Mouse (Mus musculus): ENCODE measurements around the gene Yy1.

The Yy1 gene

DNA sequence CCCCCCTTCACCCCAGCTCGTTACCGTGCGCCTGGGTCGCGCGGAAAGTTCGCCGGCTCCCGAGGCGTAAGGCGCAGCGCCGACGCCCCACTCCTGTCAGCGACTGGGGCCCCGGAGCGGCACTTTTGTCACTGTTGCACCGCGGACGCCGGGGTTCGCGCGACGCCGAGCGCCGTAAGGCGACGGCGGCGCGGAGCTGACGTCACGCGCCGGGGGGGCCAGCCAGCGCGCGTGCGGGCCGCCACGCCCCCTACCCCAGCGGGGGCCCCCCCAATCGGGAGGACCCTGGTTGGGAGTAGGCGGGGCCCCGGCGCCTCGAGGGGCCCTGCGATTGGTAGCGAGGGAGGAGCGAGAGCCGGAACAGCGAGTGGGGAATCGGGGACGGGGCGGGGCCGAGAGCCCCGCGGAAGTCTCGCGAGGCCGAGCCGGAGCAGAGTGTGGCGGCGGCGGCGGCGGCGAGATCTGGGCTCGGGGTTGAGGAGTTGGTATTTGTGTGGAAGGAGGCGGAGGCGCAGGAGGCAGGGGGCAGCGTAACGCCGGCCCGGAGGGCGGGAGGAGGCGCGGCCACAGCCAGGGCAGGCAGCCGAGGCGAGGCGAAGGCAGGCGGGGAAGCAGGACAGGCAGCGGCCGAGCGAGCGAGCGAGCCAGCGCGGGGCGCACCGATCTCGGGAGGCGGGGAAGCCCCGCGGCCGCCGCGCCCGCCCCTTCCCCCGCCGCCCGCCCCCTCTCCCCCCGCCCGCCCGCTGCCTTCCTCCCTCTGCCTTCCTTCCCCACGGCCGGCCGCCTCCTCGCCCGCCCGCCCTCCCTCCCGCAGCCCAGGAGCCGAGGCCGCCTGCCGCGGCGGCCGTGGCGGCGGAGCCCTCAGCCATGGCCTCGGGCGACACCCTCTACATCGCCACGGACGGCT lies at the start of gene Yy1:
TSS of gene Yy1 (plus strand) at position 428 of the 907 bp plus-strand sequence.
- DNase-seq = peak; percentile 96

DNA sequence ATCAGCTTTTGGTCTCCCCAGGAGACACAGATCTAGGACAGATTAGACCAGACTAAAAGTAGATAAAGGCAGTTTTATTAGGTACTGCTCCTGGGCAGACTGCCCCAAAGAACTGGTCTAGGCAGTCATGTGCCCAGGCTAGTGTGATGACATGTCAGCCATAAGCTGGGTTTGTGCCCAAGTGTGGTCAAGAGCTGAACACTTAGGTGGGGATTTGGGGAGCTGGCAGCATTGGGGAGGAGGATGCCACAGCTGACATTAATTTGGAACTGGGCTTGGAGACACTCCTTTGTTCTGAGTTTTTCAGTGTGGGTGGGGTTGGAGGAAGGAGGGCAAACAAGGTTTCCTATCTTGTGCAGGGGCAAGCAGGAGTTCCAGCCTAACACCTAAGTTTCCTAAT lies 46.8 kb upstream of the Yy1 start:
- no peak for DNase-seq

DNA sequence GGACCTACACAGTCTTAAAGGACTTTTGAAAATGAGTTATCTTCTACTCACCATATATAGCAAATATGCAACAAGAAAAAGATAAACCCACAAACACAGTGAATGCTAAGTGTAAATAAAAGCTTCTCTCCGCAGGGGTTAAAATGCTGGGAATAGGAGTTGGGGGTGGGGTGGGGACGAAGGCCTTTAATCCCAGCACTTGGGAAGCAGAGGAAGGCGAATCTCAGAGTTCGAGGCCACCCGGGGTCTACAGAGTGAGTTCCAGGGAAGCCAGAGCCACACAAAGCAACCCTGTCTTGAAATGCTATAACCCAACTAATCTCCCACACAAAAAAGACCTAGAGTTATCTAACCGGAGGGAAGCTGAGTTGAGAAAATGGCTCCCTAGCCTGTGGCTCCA lies 43.8 kb upstream of the Yy1 start:
- DNase-seq = no peak

DNA sequence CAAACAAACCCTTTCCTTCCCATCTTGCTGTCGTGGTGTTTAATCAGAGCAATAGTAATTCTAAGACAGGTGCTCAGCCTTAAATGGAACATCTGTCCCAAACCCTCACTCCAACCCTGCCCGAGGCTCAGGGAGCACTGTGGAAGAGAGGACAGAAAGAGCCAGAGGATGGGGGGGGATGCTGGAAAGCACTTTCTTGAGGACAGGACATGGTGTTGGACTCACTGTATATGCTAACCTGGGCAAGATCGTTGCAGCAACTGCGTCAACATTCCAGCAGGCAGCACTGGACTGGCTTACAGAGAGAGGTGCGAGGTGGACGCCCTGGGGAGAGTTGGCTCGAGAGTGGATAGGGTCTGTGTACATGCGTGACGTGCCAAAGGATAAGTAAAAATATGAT lies 43.3 kb upstream of the Yy1 start:
- DNase-seq = no peak

DNA sequence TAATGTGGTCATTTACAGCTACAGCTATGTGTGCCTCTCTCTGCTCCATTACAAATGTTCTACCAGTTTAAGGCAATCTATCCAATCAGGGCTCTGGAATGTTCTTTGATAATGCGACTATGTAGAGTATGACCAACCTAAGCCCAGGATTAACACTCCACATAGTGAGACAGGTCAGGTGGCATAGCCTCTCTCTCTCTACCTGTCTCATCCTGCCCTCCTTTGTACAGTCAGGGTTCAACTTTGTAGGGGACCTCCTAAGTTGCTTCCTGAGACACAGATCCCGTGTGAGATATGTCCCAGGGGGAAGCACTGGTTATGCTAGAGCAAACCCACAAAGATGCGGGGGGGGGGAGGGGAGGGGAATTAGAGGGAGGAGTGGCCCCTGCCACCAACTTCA lies 42.5 kb upstream of the Yy1 start:
- no peak for DNase-seq

DNA sequence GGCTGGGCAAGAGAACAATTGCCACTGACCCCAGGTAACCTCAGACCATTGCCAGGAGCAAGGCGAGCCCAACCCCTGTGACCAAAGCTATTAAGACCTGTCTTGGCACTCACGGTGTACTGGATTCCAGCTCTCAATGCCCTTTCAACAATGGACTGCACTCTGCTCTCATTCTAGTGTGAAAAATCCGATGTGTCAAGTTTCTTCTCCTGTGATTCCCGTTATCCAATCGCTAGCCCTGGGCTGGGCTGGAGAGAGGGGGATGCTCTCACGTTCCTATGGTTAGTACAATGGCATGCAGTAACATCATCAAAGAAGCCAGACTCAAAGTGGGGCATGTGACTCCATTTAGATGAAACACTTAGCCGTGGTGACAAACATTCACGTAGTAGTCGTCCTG lies 41.0 kb upstream of the Yy1 start:
- no peak for DNase-seq

DNA sequence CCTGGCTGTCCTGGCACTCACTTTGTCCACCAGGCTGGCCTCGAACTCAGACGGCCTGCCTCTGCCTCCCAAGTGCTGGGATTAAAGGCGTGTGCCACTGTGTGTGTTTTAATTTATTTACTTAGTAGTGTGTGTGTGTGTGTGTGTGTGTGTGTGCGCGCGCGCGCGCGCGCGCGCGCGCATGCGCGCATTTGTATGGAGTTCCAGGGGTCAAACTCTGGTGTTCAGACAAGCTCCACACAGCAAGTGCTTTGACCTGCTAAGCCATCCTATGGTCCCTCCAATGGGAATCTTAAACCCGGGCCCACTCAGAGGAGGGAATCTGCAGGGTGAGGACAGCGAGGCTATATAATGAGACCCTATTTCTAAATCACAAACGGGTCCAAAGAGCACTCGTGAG lies 37.6 kb upstream of the Yy1 start:
- DNase-seq = no peak

DNA sequence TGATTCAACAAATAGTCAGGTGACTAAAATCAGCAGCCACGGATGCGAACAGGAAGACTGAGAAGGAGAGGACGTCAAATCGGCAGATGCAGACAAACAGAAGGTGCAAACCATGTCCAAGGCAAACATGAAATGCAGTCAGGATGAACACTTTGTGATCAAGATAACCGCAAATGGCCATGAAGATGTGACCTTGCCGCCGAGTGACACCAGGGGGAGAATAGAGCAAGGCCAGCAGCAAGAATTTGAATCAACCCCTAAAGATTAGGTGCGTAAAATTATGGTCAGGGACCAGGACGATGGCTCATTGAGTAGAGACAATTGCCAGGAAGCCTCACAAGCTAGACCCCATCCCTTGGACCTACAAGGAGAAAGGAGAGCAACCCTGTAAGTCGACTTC lies 36.2 kb upstream of the Yy1 start:
- DNase-seq = no peak

DNA sequence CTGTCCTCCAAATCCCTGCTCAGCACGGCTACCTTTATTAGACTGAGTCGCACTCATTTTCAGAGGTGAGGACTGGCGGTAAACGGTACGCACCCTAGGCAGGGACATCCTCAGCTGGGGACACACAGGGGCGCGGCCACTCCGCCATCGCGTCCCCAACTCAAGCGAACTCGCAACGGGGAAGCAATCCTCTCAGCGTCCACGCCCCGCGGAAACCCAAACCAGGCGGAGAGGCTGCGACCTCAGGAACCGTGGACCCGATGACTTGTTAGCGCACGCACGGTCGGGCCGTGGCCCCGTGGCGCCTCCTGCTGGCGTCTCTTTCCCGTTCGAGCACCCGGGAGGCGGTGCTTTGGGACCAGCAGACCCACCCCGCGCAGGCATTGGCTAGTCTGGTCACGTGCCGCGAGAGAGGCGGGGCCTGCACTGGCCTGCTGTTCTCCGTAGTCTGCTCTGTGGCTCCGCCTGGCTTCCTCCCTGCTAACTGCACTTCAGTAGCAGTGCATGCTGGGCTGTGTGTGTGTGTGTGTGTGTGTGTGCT lies 35.0 kb upstream of the Yy1 start:
- DNase-seq = peak; percentile 99

DNA sequence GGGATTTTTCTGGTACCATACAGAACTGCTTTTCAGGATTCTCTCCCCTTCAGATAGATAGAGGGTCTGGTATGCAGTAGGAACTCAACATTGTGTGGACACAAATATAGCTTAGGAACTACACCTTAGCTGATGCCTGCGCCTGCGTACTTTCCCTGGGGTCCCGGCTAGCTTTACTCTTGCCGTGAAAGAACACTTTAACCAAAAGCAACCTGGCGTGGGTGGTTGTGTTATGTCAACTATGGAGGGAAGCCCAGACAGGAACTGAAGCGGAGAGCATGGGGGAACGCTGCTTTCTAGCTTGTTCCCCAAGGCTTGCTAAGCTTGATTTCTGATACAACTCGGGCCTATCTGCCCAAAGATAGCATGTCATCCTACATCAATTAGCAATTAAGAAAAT lies 34.5 kb upstream of the Yy1 start:
- DNase-seq = no peak

DNA sequence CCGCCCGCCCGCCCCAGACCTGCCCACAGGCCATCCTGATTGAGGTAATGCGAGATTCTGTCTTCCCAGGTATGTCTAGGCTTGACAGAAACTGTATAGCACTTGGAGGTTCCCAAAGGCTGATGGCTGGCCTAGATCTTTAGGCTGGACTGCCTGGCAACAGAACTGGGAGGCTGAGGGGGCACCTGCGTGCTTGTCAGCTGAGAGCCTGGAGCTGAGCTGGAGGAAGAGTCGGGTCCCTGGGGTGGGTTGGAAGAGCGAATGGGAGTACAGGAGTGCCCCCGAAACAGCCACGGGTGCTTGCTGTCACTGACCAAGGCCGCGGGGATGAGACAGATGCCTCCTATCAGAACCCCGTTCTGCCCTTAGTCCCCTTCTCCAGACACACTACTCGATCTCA lies 34.1 kb upstream of the Yy1 start:
- no peak for DNase-seq

DNA sequence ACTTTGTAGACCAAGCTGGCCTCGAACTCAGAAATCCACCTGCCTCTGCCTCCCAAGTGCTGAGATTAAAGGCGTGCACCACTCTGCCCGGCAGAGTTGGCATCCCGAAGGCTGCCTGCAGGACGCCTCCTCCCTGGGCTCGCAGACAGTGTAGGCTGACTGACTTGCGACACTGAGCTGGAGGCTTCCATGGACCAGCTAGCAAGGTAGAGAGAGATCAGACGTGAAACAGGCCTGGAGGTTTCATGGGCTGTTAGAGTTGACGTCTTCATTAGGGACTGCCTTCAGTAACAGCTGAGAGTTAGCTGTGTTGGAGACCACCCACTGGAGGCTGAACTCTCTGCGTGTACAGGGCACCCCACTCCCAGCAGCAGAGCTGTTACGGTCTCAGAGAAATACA lies 33.5 kb upstream of the Yy1 start:
- DNase-seq = no peak

DNA sequence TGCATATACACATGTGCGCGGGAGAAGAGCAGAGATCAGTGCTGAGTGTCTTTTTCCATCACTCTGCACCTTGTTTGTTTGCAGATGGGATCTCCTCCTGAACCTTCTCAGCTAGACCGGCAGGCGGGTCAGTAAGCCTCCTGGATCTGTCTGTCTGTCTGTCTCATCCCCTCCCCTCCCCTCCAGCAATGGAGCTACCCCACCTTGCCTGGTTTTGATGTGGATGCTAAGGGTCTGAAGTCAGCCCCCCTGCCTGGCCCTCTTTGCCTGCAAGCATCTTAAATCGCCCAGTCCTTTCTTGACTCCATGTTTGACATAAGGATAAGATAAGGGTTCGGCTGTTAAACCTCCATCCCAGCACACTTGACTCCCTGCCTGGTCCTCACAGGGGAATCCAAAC lies 32.8 kb upstream of the Yy1 start:
- no peak for DNase-seq

DNA sequence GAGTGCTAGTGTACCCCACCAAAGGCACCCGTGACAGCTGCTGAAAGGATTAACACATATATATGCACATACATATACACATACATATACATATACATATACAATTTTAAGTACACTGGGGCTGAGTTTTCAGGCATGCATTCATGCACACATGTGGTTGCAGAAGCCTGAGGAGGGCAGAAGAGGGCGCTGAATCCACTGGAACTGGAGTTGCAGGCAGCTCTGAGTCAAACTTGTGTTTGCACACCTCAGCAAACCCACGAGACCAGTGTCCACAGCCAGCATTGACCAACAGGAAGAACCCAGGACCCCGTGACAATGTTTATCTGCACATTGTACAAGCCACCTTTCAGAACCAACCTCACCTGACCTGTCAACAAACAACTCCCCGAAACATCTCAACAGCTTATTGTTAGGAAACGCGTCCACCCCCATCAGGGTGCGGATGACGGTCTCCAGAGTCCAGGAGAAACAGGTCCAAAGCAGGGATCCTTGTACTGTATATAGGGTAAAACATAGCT lies 32.2 kb upstream of the Yy1 start:
- no peak for DNase-seq

DNA sequence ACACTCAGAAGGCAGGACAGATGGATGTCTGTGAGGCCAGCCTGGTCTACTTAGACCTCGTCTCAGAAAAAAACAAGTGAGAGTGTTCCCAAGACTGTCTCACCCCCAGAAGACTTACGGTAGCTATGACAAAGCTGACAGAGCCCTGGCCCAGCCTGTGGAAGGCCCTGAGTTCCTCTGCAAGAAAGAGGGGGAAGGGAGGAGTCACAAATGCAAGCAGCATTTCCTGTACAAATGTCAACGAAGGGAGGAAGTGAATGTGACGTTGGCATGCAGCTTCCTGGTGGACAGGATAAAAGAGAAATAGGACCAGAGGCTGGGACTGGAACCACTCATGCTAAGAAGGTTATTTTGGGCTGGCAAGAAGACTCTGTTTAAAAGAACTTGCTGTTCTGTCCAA lies 31.6 kb upstream of the Yy1 start:
- no peak for DNase-seq

DNA sequence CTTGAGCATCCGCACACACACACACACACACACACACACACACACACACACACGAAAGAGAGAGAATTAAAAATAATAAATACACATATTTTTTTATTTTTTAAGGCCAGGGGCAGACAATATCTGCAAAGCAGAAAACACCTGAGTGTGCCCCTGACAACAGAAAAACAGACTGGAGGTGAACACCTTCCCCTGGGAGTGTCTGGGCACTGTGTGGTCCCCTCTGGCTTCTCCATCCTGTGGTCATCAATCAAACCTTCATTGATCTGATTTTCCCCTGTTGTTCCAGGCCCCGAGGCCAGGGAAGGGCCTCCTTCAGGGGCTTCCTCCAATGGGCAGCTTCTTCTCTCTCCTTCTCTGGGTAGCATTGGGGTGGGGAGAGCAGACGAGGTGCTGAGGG lies 31.1 kb upstream of the Yy1 start:
- no peak for DNase-seq

DNA sequence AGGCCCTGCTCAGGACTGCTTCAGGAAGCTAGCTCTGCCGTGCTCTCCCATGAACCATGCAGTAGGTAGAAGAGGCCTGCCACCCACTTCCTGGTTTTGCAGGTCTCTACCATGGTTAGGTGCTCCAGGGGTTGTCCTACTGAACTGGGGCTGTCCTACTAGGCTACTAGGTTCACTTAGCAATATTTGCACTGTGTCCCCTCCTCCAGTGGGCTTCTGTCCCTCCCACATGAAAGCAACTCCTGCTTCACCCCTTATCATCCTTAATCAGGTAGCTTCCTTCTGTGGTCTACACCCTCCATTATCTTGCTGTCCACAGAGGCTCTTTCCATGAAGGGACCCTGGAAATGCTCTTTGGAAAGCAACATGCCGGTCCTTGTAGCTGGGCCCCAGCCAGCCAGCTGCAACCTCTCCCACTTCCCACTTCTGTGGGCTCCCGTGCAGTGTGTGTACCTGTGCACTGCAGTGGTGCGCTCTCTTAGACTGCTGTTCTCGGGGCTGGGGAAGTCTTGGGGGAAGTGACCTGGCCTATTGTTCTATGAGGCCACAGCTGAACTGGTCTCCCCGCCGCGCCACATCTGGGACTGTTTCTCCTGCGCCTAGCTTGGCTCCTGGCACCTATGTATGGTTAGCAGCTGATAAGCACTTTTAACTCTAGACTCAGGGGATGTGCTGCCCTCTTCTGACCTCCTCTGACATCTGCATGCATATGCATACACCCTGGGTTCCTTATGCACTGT lies 29.5 kb upstream of the Yy1 start:
- no peak for DNase-seq

DNA sequence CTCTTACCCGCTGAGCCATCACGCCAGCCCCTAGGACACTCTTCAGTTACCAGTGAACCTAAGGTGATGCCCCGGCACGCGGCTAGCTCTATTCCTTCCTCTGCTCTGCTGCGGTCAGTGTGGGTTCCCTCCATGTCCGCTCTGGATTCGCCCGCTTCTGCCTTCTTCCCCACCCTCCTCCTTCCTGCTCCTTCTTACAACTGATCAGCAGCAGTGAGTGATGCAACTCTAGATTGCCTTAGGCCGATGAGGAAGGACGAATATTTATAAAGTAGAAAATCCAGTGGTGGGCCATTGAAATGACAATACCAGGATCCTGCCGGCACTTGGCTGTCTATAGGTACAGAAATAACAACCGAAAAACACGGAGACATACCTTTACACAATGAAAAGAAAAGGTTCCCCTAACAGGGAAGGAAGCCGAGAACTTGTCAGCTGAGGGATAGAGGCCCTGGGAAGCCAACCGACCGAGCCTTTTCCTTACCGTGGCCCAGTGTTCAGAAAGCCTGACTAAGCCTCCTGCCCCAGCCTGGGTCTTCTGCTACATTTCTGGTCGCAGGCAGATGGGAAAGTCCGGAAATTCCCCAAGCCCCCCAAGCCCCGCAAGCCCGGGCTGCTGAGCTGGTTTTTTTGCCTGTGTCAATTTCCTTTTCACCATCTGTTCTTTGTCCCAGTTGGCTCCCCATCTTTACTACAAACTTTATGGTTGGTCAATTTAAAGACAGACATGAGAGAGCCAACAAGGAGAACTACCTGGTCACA lies 27.7 kb upstream of the Yy1 start:
- no peak for DNase-seq

DNA sequence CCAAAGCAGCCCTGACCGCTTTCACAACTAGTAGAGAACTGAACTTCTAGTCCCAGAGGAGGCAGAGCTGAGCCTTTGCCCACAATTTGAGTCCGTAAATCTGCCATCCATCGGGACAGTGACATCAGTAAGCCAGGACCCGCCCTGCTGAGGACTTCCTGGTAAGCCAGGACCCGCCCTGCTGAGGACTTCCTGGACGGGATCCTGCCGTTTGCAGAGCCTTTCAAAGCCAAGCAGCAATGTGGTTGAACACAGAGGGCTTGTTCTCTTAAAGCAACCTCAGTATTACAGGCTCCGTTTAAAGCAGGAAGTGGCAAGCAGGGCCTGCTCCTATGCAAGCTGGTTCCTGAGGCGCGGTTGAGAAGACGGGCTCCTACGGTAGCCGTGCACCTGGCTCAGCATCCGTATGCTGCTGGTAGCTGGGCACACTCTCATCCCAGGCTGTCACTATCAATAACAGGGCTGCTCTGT lies 27.0 kb upstream of the Yy1 start:
- DNase-seq = no peak

DNA sequence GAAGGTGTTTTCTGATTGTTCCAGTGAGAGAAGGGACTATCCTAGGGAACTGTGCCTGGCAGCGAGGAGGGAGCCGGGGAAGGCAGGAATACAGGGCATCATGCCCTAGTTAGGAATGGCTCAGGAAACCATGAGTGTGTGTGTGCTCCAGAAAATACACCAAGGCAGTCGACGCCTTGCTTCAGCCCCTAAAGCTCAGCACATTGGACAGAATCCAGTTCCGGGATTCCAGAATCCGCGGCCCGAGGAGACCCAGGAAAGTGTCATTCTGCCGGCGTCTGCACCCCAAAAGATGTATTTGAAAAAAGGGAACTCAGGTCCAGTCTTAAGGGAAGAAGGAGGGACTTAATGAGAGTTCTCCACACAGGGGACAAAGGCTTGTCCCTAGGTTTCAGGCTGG lies 26.5 kb upstream of the Yy1 start:
- no peak for DNase-seq

DNA sequence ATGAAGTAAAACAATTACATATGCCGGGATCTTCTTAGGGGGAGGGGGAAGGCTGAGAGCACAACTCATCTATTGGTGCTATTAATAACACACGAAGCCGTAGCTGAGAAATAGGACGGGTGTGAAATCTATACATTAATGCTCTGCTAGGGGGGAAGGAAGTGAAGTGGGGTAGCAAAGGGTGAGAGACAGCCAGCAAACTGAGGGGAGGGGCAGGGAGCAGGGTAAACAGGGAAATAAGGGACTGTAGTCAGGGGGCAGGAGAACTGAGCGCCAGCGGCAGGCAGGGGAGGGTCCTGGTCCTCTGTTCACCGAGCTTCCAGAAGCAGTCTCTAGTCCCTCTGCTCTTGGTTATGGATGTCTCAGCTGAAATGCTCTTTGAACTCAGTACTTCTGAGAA lies 25.9 kb upstream of the Yy1 start:
- DNase-seq = no peak

DNA sequence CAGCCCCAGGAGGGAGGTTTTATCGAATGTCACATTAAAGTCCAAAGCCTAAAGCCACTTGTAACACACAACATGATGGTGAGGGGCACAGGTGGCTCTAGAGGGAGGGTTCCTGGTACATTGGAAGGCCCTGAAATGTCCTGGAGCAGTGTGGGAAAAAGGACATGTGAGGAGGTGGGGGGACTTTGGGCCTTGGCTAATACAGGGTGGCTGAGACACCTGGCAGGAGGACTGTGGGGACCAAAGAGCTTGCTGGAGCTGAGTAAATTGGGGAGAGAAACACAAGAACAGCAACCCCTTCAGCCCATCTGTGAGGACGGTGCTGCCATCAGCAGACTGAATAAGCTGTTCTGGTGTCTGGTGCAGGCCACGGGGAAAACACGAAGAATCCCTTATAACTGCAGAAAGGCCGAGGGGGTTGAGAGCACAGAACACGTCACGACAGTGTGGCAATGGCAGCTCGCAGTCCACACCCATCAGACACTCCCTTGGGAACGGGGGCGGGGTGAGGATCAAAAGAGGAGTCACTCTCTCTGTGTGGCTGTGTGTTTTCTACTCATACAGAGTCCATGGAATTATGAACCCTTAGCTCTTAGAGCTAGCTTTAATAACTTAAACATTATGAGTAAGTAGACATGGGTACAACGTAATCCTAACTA lies 24.4 kb upstream of the Yy1 start:
- no peak for DNase-seq
